Mouse (Mus musculus): ENCODE measurements at regions not wholly inside any gene's neighbourhood (a gene's known extent, or its start where the extent isn't known, plus 50 kb on each side); places are given as distances from the start of the nearest gene placed in this dataset.
A peak's percentile ranks its signal among the peaks of the same experiment; 100 is the strongest.

GRCm38 (mm10) chr5:73729646-73730045 is 78.5 kb downstream of the Spata18 start:
- DNase-seq (ENCODE audit: low spot score): no peak

- DNase-seq (ENCODE audit: low spot score): no peak
These were observed 80.2 kb downstream of the Spata18 start for GRCm38 (mm10) chr5:73731423-73731822.

- peak; percentile 49 for DNase-seq (ENCODE audit: low spot score)
These were observed 80.9 kb downstream of the Spata18 start for GRCm38 (mm10) chr5:73731991-73732565.

- no peak for DNase-seq (ENCODE audit: low spot score)
These were observed 89.6 kb downstream of the Spata18 start for GRCm38 (mm10) chr5:73740766-73741165.

- no peak for DNase-seq (ENCODE audit: low spot score)
These were observed 90.3 kb downstream of the Spata18 start for GRCm38 (mm10) chr5:73741441-73741840.

GRCm38 (mm10) chr5:73743953-73744352 is 92.8 kb downstream of the Spata18 start:
- DNase-seq (ENCODE audit: low spot score): no peak

- DNase-seq (ENCODE audit: low spot score): no peak
These were observed 98.6 kb downstream of the Spata18 start for GRCm38 (mm10) chr5:73749791-73750190.

- DNase-seq (ENCODE audit: low spot score): no peak
These were observed 101.1 kb downstream of the Spata18 start for GRCm38 (mm10) chr5:73752225-73752644.

GRCm38 (mm10) chr5:73753827-73754226 is 102.6 kb downstream of the Spata18 start:
- DNase-seq (ENCODE audit: low spot score): no peak

- no peak for DNase-seq (ENCODE audit: low spot score)
These were observed 107.4 kb downstream of the Spata18 start for GRCm38 (mm10) chr5:73758534-73758933.

- DNase-seq (ENCODE audit: low spot score): no peak
These were observed 110.1 kb downstream of the Spata18 start for GRCm38 (mm10) chr5:73761236-73761635.

- DNase-seq (ENCODE audit: low spot score): peak; percentile 85
These were observed 110.5 kb downstream of the Spata18 start for GRCm38 (mm10) chr5:73761709-73762108.

- no peak for DNase-seq (ENCODE audit: low spot score)
These were observed 113.0 kb downstream of the Spata18 start for GRCm38 (mm10) chr5:73764226-73764625.

- no peak for DNase-seq (ENCODE audit: low spot score)
These were observed 114.3 kb downstream of the Spata18 start for GRCm38 (mm10) chr5:73765466-73765865.

- no peak for DNase-seq (ENCODE audit: low spot score)
These were observed 117.1 kb downstream of the Spata18 start for GRCm38 (mm10) chr5:73768253-73768652.

GRCm38 (mm10) chr5:73775775-73776548 is 124.8 kb downstream of the Spata18 start:
- DNase-seq (ENCODE audit: low spot score): no peak

GRCm38 (mm10) chr5:73777282-73777921 is 126.2 kb downstream of the Spata18 start:
- no peak for DNase-seq (ENCODE audit: low spot score)

GRCm38 (mm10) chr5:73781190-73781940 is 130.2 kb downstream of the Spata18 start:
- no peak for DNase-seq (ENCODE audit: low spot score)

GRCm38 (mm10) chr5:73782214-73783091 is 131.3 kb downstream of the Spata18 start:
- peak; percentile 89 for DNase-seq (ENCODE audit: low spot score)

- no peak for DNase-seq (ENCODE audit: low spot score)
These were observed 136.1 kb downstream of the Spata18 start for GRCm38 (mm10) chr5:73787275-73787674.

- DNase-seq (ENCODE audit: low spot score): no peak
These were observed 141.0 kb downstream of the Spata18 start for GRCm38 (mm10) chr5:73792216-73792615.
